Mouse (Mus musculus) thymus, adult 2 months (tissue): ENCODE results near the gene Lmo2.

Experiments
- CTCF ChIP-seq: fragments of 200-500 bp; IDR thresholded peaks from 2 replicates; pipeline ENCODE4 v1.5.1; 2012; ENCODE audit warnings: mild to moderate bottlenecking, control low read depth, low read length, moderate library complexity, borderline replicate concordance; ENCODE audit not compliant: control insufficient read depth, poor library complexity, insufficient read depth; ENCODE audit errors: extremely low read depth
- POLR2A ChIP-seq: fragments of 200-500 bp; IDR thresholded peaks from 2 replicates; pipeline ENCODE4 v1.6.1; 2012; ENCODE audit warnings: mild to moderate bottlenecking, low read length, control low read depth, moderate library complexity; ENCODE audit not compliant: control insufficient read depth, poor library complexity, insufficient read depth; ENCODE audit errors: extremely low read depth

DNA sequence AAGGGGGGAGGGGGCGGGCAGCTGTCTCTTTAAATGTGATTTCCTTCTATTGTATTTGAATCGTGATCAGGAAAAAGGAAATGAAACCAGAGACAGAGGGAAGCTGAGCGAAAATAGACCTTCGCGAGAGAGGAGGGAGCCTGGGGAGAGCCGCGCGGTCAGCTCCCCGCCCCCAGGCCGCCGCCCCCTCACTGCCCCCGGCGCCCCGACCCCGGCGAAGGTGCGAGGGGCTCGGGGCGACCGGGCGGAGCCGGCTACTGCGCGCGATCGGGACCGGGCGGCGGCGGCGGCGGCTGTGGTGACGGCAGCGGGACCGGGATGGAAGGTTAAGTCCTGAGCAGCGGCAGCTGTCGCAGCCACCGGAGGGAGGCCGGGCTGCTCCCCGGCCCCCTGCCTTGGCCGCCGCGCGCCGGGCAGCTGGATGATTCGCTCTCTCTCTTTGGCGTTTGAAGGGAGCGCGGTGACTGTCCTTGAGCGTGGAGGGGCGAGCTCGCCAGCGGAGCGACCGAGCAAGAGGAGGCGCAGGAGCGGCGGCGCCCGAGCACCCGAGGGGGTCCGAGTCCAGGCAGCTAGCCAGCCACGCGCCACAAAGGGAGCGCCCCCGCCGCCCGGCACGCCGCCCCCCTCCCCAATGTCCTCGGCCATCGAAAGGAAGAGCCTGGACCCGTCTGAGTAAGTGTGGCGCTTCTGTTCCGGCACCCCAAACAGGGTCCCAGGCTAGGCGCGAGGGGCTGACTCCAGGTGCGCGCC is 12.4 kb downstream of the Lmo2 start:
- TF ChIP-seq POLR2A (no peak), CTCF (no peak)
